Mouse (Mus musculus) fat pad, adult 2 months (tissue): ENCODE measurements around the gene Nyx.
A peak's percentile ranks its signal among the peaks of the same experiment; 100 is the strongest.
"Not testable (repeated sequence)": the region's sequence is repeated elsewhere in the genome, so short reads cannot be mapped to it uniquely, and the experiment has no call there.

Source experiments
- DNase-seq: peaks from one replicate; pipeline ENCODE4 v3.0.0-alpha.2; 2011; ENCODE audit warnings: low read depth, low spot score; ENCODE audit errors: extremely low read depth

The Nyx gene

GRCm38 (mm10) chrX:13465810-13466209, at the start of gene Nyx:
Nyx (plus strand) TSS chrX:13466110.
- DNase-seq = no peak

- no peak for DNase-seq
Measured at GRCm38 (mm10) chrX:13422047-13422446, 43.9 kb upstream of the Nyx start.

- no peak for DNase-seq
Measured at GRCm38 (mm10) chrX:13431421-13431820, 34.5 kb upstream of the Nyx start.

GRCm38 (mm10) chrX:13436042-13436441, 29.9 kb upstream of the Nyx start:
- not testable (repeated sequence) for DNase-seq

- DNase-seq = not testable (repeated sequence)
Measured at GRCm38 (mm10) chrX:13456544-13456943, 9.4 kb upstream of the Nyx start.

DNA sequence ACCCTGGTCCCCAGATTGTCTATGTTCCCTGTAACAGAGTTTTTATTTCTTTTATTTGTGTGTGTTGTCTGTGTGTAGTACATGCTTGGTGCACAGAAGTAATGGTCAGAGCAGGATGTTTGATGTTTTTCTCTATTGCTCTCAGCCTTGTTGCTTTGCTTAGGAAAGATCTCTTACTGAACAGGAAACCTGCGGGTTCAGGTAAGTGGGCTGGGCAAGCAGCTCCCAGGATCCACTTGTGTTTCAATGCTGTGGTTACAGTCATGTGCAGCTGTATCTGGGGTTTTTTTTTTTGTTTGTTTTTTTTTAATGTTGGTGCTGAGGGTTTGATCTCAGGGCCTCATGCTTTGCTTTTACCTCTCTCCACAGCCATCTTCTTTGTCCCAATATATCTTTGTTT, 7.1 kb upstream of the Nyx start:
- DNase-seq = no peak

GRCm38 (mm10) chrX:13461266-13462261, 4.3 kb upstream of the Nyx start:
- no peak for DNase-seq

- no peak for DNase-seq
Measured at GRCm38 (mm10) chrX:13462982-13463517, 2.9 kb upstream of the Nyx start.

DNA sequence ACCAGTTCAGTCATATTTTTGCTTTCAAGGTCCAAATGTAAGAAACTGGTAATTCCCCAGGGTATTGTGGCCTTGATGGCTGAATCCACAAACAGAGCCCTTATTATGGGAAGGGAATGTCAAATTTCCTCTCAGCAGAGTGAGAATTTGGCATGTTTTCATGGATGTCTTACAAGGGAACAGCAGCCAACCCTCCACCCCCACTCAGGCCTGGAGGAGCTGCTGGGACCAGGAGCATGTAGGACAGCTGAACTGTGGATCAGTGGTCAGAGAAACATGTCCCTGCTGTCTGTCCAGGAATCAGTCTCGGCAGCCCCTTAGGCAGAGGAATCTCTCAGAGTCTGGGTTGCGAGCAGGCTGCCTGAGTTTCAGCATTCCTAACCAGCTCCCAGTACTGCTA, 771 bp downstream of the Nyx start:
- no peak for DNase-seq

- DNase-seq = no peak
Measured at GRCm38 (mm10) chrX:13467121-13467571, 1.2 kb downstream of the Nyx start.

GRCm38 (mm10) chrX:13469160-13470116, 3.5 kb downstream of the Nyx start:
- DNase-seq = no peak

- no peak for DNase-seq
Measured at GRCm38 (mm10) chrX:13471925-13472324, 6.0 kb downstream of the Nyx start.

- DNase-seq = no peak
Measured at GRCm38 (mm10) chrX:13472751-13473225, 6.9 kb downstream of the Nyx start.

DNA sequence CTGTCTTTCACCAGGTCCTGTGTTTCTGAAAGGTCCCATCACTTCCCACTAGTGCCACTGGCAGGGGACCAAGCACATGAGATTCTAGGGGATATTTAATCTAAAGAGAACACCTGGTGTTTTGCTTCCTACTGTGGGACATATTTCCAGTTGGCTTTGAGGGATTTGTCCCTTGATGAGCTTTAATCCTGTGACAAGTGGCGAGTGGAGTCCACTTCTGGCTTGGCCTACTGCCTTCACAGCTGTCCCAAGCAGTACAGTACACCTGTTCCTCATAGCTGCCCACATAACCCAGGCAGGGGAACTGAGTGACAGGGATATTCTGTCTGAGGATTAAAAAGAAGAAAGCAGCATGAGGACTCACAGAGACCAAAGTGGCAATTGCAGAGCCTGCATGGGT, 9.5 kb downstream of the Nyx start:
- no peak for DNase-seq

- DNase-seq = no peak
Measured at GRCm38 (mm10) chrX:13477596-13477995, 11.7 kb downstream of the Nyx start.

DNA sequence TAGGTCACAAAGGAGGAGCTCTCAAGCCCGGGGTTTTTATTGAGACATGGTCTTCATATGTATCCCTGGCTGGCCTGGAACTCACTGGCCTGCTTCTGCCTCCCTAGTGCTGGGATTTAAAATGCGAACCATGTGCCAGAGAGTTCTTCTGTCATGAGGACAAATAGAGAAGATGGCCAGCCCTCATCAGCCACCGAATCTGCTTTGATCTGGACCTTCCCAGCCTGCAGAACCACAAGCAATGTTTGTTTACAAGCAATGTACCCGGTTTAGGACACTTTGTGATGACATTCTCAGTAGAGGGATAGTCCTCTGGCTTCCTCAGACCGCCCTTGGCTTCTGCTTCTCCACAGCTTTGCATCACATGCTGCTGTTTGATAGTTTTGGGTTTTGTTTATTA, 12.4 kb downstream of the Nyx start:
- no peak for DNase-seq

GRCm38 (mm10) chrX:13479570-13479969, 13.7 kb downstream of the Nyx start:
- peak; percentile 61 for DNase-seq

DNA sequence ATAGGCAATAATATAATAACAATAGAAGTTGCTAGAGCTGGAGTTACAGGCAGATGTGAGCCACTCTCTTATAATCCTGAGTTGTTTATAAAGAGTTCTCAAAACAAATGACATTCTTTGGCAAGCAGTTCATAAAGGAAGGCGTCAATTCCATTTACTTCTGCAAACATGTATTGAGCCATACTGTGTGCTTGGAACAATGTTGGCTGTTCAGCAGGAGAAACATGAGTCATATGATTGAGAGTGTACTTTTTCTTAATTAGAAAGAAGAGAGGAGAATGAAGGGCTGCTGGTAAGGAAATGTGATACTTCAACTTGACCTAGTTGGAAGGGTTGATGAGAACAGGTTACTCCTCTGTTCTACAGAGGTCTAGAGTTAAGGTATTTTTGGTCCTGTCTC, 16.7 kb downstream of the Nyx start:
- no peak for DNase-seq

DNA sequence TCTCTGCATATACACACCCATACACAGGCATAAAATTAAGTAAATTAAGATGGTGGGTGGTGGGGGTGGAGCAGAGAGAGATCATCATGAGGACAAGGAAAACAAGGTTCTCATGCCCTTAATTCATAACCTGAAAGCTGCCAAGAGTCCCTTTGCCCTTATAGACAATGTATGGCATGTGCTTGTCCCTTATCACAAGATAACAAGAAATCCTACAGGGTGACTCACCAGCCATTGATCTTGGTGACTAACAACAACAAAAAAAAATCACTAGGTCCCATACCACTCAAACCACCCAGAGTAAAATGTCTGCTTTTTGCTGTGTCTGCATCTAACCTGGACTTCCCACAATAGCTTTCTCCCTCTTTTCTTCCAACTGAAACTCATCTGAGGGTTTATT, 18.5 kb downstream of the Nyx start:
- no peak for DNase-seq

- no peak for DNase-seq
Measured at GRCm38 (mm10) chrX:13489001-13489400, 23.1 kb downstream of the Nyx start.

DNA sequence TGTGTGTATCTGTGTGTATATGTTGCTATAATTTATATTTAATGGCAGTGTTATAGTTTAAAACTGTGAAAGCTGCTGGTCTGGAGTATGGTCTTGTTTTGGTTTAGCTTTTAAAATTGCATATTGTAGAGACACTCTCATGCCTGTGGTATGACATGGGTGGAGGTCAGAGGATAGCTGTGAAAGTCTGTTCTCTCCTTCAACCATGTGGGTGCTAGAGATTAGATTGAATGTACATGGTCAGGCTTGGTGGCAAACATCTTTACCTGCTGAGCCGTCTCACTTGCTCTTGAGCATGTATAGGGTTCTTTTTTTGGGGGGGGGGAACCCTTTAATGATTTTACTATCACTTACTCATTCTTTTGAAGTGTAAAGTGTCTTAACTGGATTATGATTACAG, 23.9 kb downstream of the Nyx start:
- DNase-seq = no peak
